Mouse (Mus musculus) heart, postnatal 0 days (tissue): ENCODE measurements at regions not wholly inside any gene's neighbourhood (a gene's known extent, or its start where the extent isn't known, plus 50 kb on each side); places are given as distances from the start of the nearest gene placed in this dataset.

Source experiments
- ATAC-seq: fragments of 200-750 bp; cut with Nextera tagmentation; 2 replicates; pipeline ENCODE4 v1.8.0; 2017; ENCODE audit warnings: low read depth, moderate number of reproducible peaks, moderate library complexity; ENCODE audit not compliant: insufficient read depth
- DNase-seq: peaks from one replicate; pipeline ENCODE4 v3.0.0-alpha.2; 2016; ENCODE audit warnings: low spot score
- H3K27ac ChIP-seq: fragments of 300-500 bp; sonication (generic); 2 replicates; pipeline ENCODE4 v1.5.1; 2014; ENCODE audit warnings: low read depth, mild to moderate bottlenecking
- H3K27me3 ChIP-seq: fragments of 300-500 bp; sonication (generic); 2 replicates; pipeline ENCODE4 v1.6.1; 2014; ENCODE audit warnings: low read length, mixed read lengths; ENCODE audit not compliant: control insufficient read depth, insufficient read depth
- H3K36me3 ChIP-seq: fragments of 300-500 bp; sonication (generic); replicated peaks from 2 replicates; pipeline ENCODE4 v1.6.1; 2014; ENCODE audit warnings: low read length, mixed read lengths; ENCODE audit not compliant: control insufficient read depth, insufficient read depth
- H3K4me1 ChIP-seq: fragments of 300-500 bp; sonication (generic); 2 replicates; pipeline ENCODE4 v1.6.1; 2014; ENCODE audit warnings: antibody characterized with exemption; ENCODE audit not compliant: control insufficient read depth, insufficient read depth
- H3K4me2 ChIP-seq: fragments of 300-500 bp; sonication (generic); 2 replicates; pipeline ENCODE4 v1.6.1; 2014; ENCODE audit warnings: low read depth, mild to moderate bottlenecking, low read length, moderate library complexity
- H3K4me3 ChIP-seq: fragments of 300-500 bp; sonication (generic); 2 replicates; pipeline ENCODE4 v1.5.1; 2014; ENCODE audit warnings: low read depth, low read length
- H3K9ac ChIP-seq: fragments of 300-500 bp; sonication (generic); replicated peaks from 2 replicates; pipeline ENCODE4 v1.6.1; 2014; ENCODE audit warnings: low read depth, low read length, mixed read lengths
- H3K9me3 ChIP-seq: fragments of 300-500 bp; sonication (generic); replicated peaks from 2 replicates; pipeline ENCODE4 v1.6.1; 2016; ENCODE audit warnings: low read length; ENCODE audit not compliant: control insufficient read depth
- CTCF ChIP-seq: IDR thresholded peaks from 2 replicates; pipeline ENCODE4 v1.5.1; 2016; ENCODE audit warnings: antibody characterized with exemption, control low read depth, low read depth
- EP300 ChIP-seq: IDR thresholded peaks from 2 replicates; pipeline ENCODE4 v1.6.1; 2016; ENCODE audit warnings: antibody characterized with exemption, low read depth
- WGBS: fragments of 180-500 bp; shearing (Covaris S2); extraction: QIAGEN DNeasy Blood & Tissue Kit; methylation state at CpG from one replicate; pipeline ENCODE4 v1.1.7; 2014; 5-methylcytosine and 5-hydroxymethylcytosine counted together

DNA sequence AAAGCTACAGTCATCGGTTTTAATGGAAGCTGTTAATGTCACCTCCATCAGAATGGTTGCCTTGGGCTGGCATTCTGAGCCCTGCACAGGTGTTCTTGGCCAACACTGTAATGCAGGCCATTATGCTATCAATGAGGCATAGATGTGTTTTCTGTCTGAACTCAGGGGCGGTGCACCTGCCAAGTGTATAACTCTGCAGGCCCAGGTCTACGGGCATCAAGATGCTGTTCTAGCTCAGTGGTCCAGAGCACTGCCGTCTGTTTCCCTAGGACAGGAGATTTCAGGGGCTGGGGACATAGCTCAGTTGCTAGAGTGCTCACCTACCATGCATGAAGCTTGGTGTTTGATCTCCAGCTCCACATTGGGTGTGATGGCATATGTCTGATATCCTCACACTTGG, 68.1 kb upstream of the Sash1 start:
- DNase-seq (no peak), ATAC-seq (no peak)
- H3K27ac ChIP-seq: no peak overlapping the region
- H3K9ac ChIP-seq: no peak overlapping the region
- no peak overlapping the region for H3K4me2 ChIP-seq
- no peaks in the 10 kb centered on the region for H3K36me3 ChIP-seq
- no peaks in the 10 kb centered on the region for H3K9me3 ChIP-seq
- no peak for TF ChIP-seq EP300
- no peak for TF ChIP-seq CTCF
- H3K4me3 ChIP-seq: no peak overlapping the region
- peaks cover 2% of the 10 kb centered on the region; the same call in 1 of the 2 replicates for H3K4me1 ChIP-seq
- WGBS: 89% methylated on average over 4 of the region's 4 CpGs
- no peaks in the 10 kb centered on the region for H3K27me3 ChIP-seq

DNA sequence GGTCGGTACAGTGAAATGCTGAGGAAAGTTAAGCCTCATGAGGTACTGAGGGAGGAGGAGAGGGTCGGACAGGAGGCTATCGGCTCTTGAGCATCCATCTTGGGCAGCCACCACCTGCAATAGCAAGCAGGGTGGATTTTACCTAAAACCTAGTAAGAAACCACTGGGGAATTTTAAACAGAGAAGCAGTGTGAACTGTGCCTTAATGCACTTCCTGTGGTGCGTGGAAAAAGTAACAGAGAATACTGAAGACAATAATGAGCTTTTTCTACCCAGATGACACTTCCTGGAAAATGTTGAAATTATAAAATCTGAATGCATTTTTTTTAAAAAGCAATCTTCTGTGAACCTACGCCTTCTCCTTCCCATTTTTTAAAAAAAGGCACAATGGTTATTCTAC, 67.1 kb upstream of the Sash1 start:
- Histone ChIP-seq H3K36me3 (no peaks in the 10 kb centered on the region), H3K27ac (no peak overlapping the region), H3K9ac (no peak overlapping the region), H3K27me3 (no peaks in the 10 kb centered on the region), H3K4me1 (peaks cover 2% of the 10 kb centered on the region; the same call in 1 of the 2 replicates), H3K4me3 (no peak overlapping the region), H3K4me2 (no peak overlapping the region), H3K9me3 (no peaks in the 10 kb centered on the region)
- no peak for ATAC-seq
- DNase-seq: no peak
- TF ChIP-seq EP300: no peak
- TF ChIP-seq CTCF: no peak
- WGBS: 73% methylated on average over 5 of the region's 5 CpGs

DNA sequence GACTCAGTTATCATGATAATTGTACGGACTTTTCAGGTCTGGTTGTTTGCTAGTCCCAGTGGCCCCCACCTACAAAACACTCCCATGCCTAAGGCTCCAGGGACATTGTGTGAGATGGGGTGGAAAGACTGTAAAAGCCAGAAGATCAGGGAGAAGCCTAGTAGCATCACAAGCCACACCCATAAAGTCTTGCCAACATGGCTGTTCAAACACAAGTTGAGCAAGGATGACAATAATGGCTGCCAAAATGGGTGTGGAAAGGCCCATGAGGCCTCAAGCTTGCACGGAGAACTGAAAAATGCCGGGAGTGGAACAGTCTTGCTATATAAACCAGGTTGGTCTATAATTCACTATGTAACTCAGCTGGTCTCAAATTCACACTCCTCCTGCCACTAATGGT, 66.1 kb upstream of the Sash1 start:
- 75% methylated on average over 3 of the region's 3 CpGs for WGBS
- H3K36me3 ChIP-seq: no peaks in the 10 kb centered on the region
- H3K9me3 ChIP-seq: no peaks in the 10 kb centered on the region
- H3K4me3 ChIP-seq: no peak overlapping the region
- H3K4me1 ChIP-seq: peaks cover 2% of the 10 kb centered on the region; the same call in 1 of the 2 replicates
- H3K27me3 ChIP-seq: no peaks in the 10 kb centered on the region
- ATAC-seq (no peak), DNase-seq (no peak)
- no peak overlapping the region for H3K4me2 ChIP-seq
- no peak overlapping the region for H3K27ac ChIP-seq
- H3K9ac ChIP-seq: no peak overlapping the region
- TF ChIP-seq CTCF: no peak
- TF ChIP-seq EP300: no peak

DNA sequence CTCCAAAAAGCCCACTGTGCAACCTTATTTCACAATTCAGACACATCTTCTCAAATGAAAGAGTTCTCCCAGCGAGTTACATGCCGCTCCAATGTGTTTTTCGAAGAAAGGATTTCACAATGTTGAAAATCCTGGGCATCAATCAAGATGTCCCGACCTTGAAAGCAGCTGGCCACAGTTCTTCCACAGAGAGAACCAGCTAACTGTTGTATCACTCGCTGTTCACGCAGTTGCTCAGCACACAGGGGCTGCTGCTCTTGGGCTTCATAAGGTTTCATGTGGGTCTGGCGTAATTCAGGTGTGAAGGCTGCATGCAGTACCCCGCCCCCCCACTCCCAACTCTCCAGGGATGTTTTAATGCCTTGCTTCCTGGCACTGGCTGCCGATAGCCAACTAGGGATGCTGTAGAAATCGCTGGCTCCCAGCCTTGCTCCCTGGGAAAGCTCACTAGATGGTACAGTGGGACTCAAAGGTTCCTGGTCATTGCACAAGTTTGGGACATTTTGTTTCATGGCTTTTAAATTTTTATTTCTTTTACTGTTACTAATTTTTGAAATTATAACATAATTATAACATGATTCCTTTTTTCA, 65.5 kb upstream of the Sash1 start:
- 74% methylated on average over 10 of the region's 10 CpGs for WGBS
- no peak overlapping the region for H3K27ac ChIP-seq
- TF ChIP-seq EP300 (no peak), CTCF (no peak)
- no peak overlapping the region for H3K9ac ChIP-seq
- peaks cover 2% of the 10 kb centered on the region; the same call in 1 of the 2 replicates for H3K4me1 ChIP-seq
- H3K4me2 ChIP-seq: no peak overlapping the region
- H3K27me3 ChIP-seq: no peaks in the 10 kb centered on the region
- no peak for ATAC-seq
- no peak overlapping the region for H3K4me3 ChIP-seq
- DNase-seq: no peak
- no peaks in the 10 kb centered on the region for H3K36me3 ChIP-seq
- H3K9me3 ChIP-seq: no peaks in the 10 kb centered on the region

DNA sequence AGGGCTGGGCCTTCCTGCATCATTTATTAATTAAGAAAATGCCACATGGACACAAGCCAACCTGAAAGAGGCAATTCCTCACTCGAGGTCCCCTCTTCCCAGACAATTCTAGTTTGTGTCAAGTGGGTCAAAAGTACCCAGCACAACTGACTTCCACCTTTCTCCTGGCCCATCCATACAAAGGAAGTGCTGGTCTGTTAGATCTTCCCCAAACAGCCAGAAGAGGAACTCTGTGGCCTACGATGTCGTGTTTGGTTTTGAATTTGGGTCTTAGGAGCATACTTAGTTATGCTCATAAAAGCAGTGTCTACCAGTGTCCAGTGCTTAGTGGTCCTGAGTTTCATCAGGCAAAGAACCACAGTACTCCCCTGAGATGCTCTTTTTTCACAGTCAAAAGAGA, 62.4 kb upstream of the Sash1 start:
- Histone ChIP-seq H3K4me2 (no peak overlapping the region), H3K9me3 (no peaks in the 10 kb centered on the region), H3K4me3 (no peak overlapping the region), H3K9ac (no peak overlapping the region), H3K4me1 (no peaks in the 10 kb centered on the region), H3K27me3 (no peaks in the 10 kb centered on the region), H3K27ac (no peak overlapping the region), H3K36me3 (no peaks in the 10 kb centered on the region)
- no peak for TF ChIP-seq CTCF
- TF ChIP-seq EP300: no peak
- DNase-seq (no peak), ATAC-seq (no peak)
- 76% methylated on average over 3 of the region's 3 CpGs for WGBS

DNA sequence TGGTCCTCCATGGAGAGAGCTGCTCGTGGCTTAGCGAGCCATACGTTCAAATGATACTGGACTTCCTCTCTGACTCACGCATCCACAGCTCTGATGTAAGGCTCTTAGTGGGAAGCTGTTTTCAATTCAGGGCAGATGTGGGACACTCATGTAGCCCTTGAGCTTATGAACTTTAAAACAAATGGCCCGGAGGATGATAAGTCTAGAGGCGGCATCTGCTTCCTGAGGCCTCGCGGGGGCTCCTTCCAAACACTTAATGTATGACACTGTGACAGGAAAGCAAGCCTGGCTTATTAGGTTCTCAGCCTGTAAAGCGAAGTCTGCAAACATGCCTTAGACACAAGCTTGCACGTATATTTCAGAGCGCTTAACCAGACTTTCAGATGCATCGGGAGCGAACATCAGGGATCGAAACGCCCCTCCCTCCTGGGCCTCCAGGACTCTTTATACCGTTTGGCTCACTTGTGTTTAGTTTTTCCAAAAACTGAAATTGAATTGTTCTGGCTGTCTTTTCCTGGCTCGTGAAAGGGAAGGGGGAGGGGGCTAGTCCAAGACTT, 59.4 kb upstream of the Sash1 start:
- ATAC-seq: peak; percentile 79
- WGBS: 42% methylated on average over 17 of the region's 17 CpGs
- no peak overlapping the region for H3K9ac ChIP-seq

More for the DNA sequence above, 59.4 kb upstream of the Sash1 start:
- Histone ChIP-seq H3K4me1 (no peaks in the 10 kb centered on the region), H3K4me3 (peak overlapping the region; percentile 41), H3K36me3 (no peaks in the 10 kb centered on the region), H3K27me3 (no peaks in the 10 kb centered on the region), H3K27ac (peak overlapping the region; percentile 74), H3K4me2 (peak overlapping the region; percentile 49), H3K9me3 (no peaks in the 10 kb centered on the region)
- TF ChIP-seq EP300 (no peak), CTCF (no peak)
- DNase-seq: peak; percentile 68
